Mouse (Mus musculus): ENCODE results near the gene Syn3.

Syn3 gene

GRCm38 (mm10) chr10:86279579-86280168 lies 219.0 kb downstream of the Syn3 start:
- no peak for DNase-seq (ENCODE audit: low read depth, low spot score)

- no peak for DNase-seq (ENCODE audit: low read depth, low spot score)
Observed at GRCm38 (mm10) chr10:86278481-86278880, 220.2 kb downstream of the Syn3 start.

GRCm38 (mm10) chr10:86277327-86277726 lies 221.4 kb downstream of the Syn3 start:
- DNase-seq (ENCODE audit: low read depth, low spot score), result no peak

- no peak for DNase-seq (ENCODE audit: low read depth, low spot score)
Observed at GRCm38 (mm10) chr10:86275585-86275984, 223.1 kb downstream of the Syn3 start.

- no peak for DNase-seq (ENCODE audit: low read depth, low spot score)
Observed at GRCm38 (mm10) chr10:86273410-86274191, 225.1 kb downstream of the Syn3 start.

- no peak for DNase-seq (ENCODE audit: low read depth, low spot score)
Observed at GRCm38 (mm10) chr10:86272826-86273225, 225.9 kb downstream of the Syn3 start.

- no peak for DNase-seq (ENCODE audit: low read depth, low spot score)
Observed at GRCm38 (mm10) chr10:86270254-86270653, 228.4 kb downstream of the Syn3 start.

GRCm38 (mm10) chr10:86264618-86265017 lies 234.1 kb downstream of the Syn3 start:
- DNase-seq (ENCODE audit: low read depth, low spot score), result no peak

GRCm38 (mm10) chr10:86261725-86262124 lies 237.0 kb downstream of the Syn3 start:
- DNase-seq (ENCODE audit: low read depth, low spot score), result no peak

GRCm38 (mm10) chr10:86258992-86259391 lies 239.7 kb downstream of the Syn3 start:
- no peak for DNase-seq (ENCODE audit: low read depth, low spot score)

GRCm38 (mm10) chr10:86258046-86258445 lies 240.7 kb downstream of the Syn3 start:
- no peak for DNase-seq (ENCODE audit: low read depth, low spot score)

GRCm38 (mm10) chr10:86257045-86257444 lies 241.7 kb downstream of the Syn3 start:
- no peak for DNase-seq (ENCODE audit: low read depth, low spot score)

- DNase-seq (ENCODE audit: low read depth, low spot score), result no peak
Observed at GRCm38 (mm10) chr10:86256221-86256620, 242.5 kb downstream of the Syn3 start.

- no peak for DNase-seq (ENCODE audit: low read depth, low spot score)
Observed at GRCm38 (mm10) chr10:86250149-86250922, 248.4 kb downstream of the Syn3 start.

GRCm38 (mm10) chr10:86249283-86249682 lies 249.4 kb downstream of the Syn3 start:
- no peak for DNase-seq (ENCODE audit: low read depth, low spot score)

- no peak for DNase-seq (ENCODE audit: low read depth, low spot score)
Observed at GRCm38 (mm10) chr10:86248807-86249206, 249.9 kb downstream of the Syn3 start.

GRCm38 (mm10) chr10:86248131-86248740 lies 250.5 kb downstream of the Syn3 start:
- DNase-seq (ENCODE audit: low read depth, low spot score), result no peak

GRCm38 (mm10) chr10:86245396-86245795 lies 253.3 kb downstream of the Syn3 start:
- no peak for DNase-seq (ENCODE audit: low read depth, low spot score)

GRCm38 (mm10) chr10:86243525-86243924 lies 255.2 kb downstream of the Syn3 start:
- no peak for DNase-seq (ENCODE audit: low read depth, low spot score)

- no peak for DNase-seq (ENCODE audit: low read depth, low spot score)
Observed at GRCm38 (mm10) chr10:86242721-86243120, 256.0 kb downstream of the Syn3 start.

GRCm38 (mm10) chr10:86230006-86230405 lies 268.7 kb downstream of the Syn3 start:
- DNase-seq (ENCODE audit: low read depth, low spot score), result no peak

GRCm38 (mm10) chr10:86225480-86225879 lies 273.2 kb downstream of the Syn3 start:
- no peak for DNase-seq (ENCODE audit: low read depth, low spot score)

Data from retina, postnatal 7 days (tissue).